Mouse (Mus musculus) erythroblast, embryonic 14.5 days (primary cell): ENCODE data around the gene Lyl1. TPM values are rescaled to one million over a fixed set of nuclear protein-coding genes. Genes with fewer than 3 reads are reported as not detected.

ENCODE experiments used
- H3K27me3 ChIP-seq: 2 replicates; pipeline ENCODE4 v1.6.1; 2012; ENCODE audit warnings: inconsistent platforms; ENCODE audit not compliant: control insufficient read depth
- H3K36me3 ChIP-seq: 2 replicates; pipeline ENCODE4 v1.6.1; 2012; ENCODE audit warnings: mild to moderate bottlenecking, inconsistent platforms; ENCODE audit not compliant: control insufficient read depth
- H3K4me1 ChIP-seq: 2 replicates; pipeline ENCODE4 v1.6.1; 2012; ENCODE audit warnings: inconsistent platforms; ENCODE audit not compliant: control insufficient read depth
- H3K4me3 ChIP-seq: replicated peaks from 2 replicates; pipeline ENCODE3; 2012; ENCODE audit warnings: moderate library complexity, mild to moderate bottlenecking, inconsistent platforms
- H3K9me3 ChIP-seq: 2 replicates; pipeline ENCODE4 v1.6.1; 2012; ENCODE audit warnings: low read length, inconsistent platforms, mixed read lengths; ENCODE audit not compliant: control insufficient read depth
- GATA1 ChIP-seq: IDR thresholded peaks from 2 replicates; pipeline ENCODE4 v1.6.1; 2012; ENCODE audit warnings: low read length, inconsistent platforms, mixed read lengths
- TAL1 ChIP-seq: IDR thresholded peaks from 3 replicates; pipeline ENCODE4 v1.6.1; 2012; ENCODE audit warnings: low read length, inconsistent platforms, mixed read lengths
- polyA plus RNA-seq: library from polyadenylated mRNA; stranded (reverse); fragments of >175 nt; gene quantifications from 2 replicates; pipeline ENCODE4 v1.2.3, GENCODE M21; 2012

Gene Lyl1
- polyA plus RNA-seq, 1 experiment, result 61.4 TPM

GRCm38 (mm10) chr8:84658951-84659350, 42.3 kb upstream of the Lyl1 start:
- peaks cover 22% of the 10 kb centered on the region for H3K27me3 ChIP-seq
- H3K9me3 ChIP-seq, result no peaks in the 10 kb centered on the region
- H3K4me1 ChIP-seq, result peaks cover 80% of the 10 kb centered on the region
- TF ChIP-seq GATA1 (no peak), TAL1 (no peak)
- no peaks in the 10 kb centered on the region for H3K36me3 ChIP-seq
- H3K4me3 ChIP-seq, result no peak overlapping the region

- TF ChIP-seq TAL1, result no peak
- no peak for TF ChIP-seq GATA1
- H3K4me1 ChIP-seq, result peaks cover 89% of the 10 kb centered on the region
Measured at GRCm38 (mm10) chr8:84659936-84660818, 41.1 kb upstream of the Lyl1 start.

GRCm38 (mm10) chr8:84660819-84661457, 40.3 kb upstream of the Lyl1 start:
- TF ChIP-seq GATA1, result no peak
- no peak for TF ChIP-seq TAL1
- Histone ChIP-seq H3K4me3 (peak overlapping the region; percentile 92), H3K27me3 (peaks cover 8% of the 10 kb centered on the region), H3K4me1 (peaks cover 91% of the 10 kb centered on the region), H3K9me3 (no peaks in the 10 kb centered on the region), H3K36me3 (no peaks in the 10 kb centered on the region)

More at GRCm38 (mm10) chr8:84659936-84660818, 41.1 kb upstream of the Lyl1 start:
- H3K36me3 ChIP-seq, result no peaks in the 10 kb centered on the region
- peak overlapping the region; percentile 92 for H3K4me3 ChIP-seq
- H3K9me3 ChIP-seq, result no peaks in the 10 kb centered on the region
- H3K27me3 ChIP-seq, result peaks cover 15% of the 10 kb centered on the region

DNA sequence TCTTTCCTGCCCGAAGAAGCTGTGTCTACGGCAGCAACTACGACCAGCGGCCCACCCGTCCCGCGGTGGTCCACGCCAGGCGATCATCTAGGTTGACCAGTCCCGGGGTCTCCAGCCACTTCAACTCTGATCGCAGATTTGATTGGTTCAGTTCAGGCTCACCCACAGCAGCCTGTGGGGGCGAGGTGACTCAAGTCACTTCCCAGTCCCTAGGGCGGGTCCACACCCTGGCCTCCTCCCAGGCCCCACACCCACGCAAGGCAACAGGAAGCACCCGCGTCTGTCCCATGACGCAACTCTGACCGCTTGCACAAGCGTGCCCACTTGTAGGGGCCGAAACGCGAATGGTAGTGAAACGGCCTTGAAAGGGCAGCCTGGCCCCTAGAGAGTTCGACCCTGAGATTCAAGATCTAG, 39.8 kb upstream of the Lyl1 start:
- H3K4me1 ChIP-seq, result peaks cover 90% of the 10 kb centered on the region
- no peaks in the 10 kb centered on the region for H3K9me3 ChIP-seq
- H3K36me3 ChIP-seq, result peaks cover 2% of the 10 kb centered on the region; the same call in 1 of the 2 replicates
- TF ChIP-seq TAL1, result no peak
- no peak for TF ChIP-seq GATA1
- peak overlapping the region; percentile 92 for H3K4me3 ChIP-seq
- H3K27me3 ChIP-seq, result peaks cover 3% of the 10 kb centered on the region

- TF ChIP-seq GATA1, result no peak
- TF ChIP-seq TAL1, result no peak
- H3K27me3 ChIP-seq, result peaks cover 3% of the 10 kb centered on the region
- peaks cover 7% of the 10 kb centered on the region for H3K36me3 ChIP-seq
- H3K4me1 ChIP-seq, result peaks cover 90% of the 10 kb centered on the region
- H3K4me3 ChIP-seq, result peak overlapping the region; percentile 92
- H3K9me3 ChIP-seq, result no peaks in the 10 kb centered on the region
Measured at GRCm38 (mm10) chr8:84661961-84662571, 39.2 kb upstream of the Lyl1 start.

DNA sequence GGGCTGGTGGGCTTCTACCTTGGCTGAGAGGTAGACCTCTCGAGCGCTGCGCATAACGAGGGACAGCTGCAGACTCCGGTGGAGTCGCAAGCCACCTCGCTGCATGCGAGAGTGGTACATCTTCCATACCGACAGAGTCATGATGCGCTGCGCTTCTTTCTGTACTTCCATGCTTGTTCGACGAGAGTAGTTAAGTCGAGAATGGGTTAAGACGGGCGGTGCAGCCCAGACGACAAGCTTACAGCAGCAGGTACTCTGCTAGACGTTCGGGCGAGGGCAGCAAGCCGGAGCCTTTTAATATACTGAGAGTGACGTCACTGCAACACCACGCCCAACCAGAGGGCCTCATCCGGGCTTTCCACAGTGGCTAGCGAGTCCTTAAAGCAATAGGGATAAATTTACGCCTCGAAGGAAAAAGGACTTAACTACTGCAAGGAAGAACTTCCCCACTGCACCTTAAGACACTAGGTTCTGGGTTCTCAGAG, 38.6 kb upstream of the Lyl1 start, which contains the start of gene Ier2:
Ier2 (minus strand) TSS at position 272 of the 485 bp plus-strand sequence.
- H3K4me1 ChIP-seq, result peaks cover 88% of the 10 kb centered on the region

GRCm38 (mm10) chr8:84663483-84664327, 37.6 kb upstream of the Lyl1 start:
- Histone ChIP-seq H3K27me3 (peaks cover 3% of the 10 kb centered on the region), H3K4me1 (peaks cover 93% of the 10 kb centered on the region)
- no peak for TF ChIP-seq TAL1

More for the DNA sequence above, 38.6 kb upstream of the Lyl1 start, which contains the start of gene Ier2:
- TF ChIP-seq TAL1 (no peak), GATA1 (no peak)
- Histone ChIP-seq H3K4me3 (peak within 1 kb of the TSS; percentile 92), H3K27me3 (peaks cover 3% of the 10 kb centered on the region), H3K9me3 (no peaks in the 10 kb centered on the region), H3K36me3 (peaks cover 8% of the 10 kb centered on the region)

More at GRCm38 (mm10) chr8:84663483-84664327, 37.6 kb upstream of the Lyl1 start:
- Histone ChIP-seq H3K9me3 (no peaks in the 10 kb centered on the region), H3K4me3 (peak overlapping the region; percentile 92), H3K36me3 (peaks cover 19% of the 10 kb centered on the region)
